Mouse (Mus musculus) heart, adult 18-20 months (tissue): ENCODE measurements around the gene Paqr8. TPM values are rescaled to one million over a fixed set of nuclear protein-coding genes. Genes with fewer than 3 reads are reported as not detected.
A peak's percentile ranks its signal among the peaks of the same experiment; 100 is the strongest.
"Not testable (repeated sequence)": the region's sequence is repeated elsewhere in the genome, so short reads cannot be mapped to it uniquely, and the experiment has no call there.

Experiments
- DNase-seq, 2 experiments: peaks; one replicate each; pipeline ENCODE4 v3.0.0; 2021 to 2022; ENCODE audit warnings: mixed read lengths in 1 of 2
- total RNA-seq, 2 experiments: library from RNA; stranded (reverse); gene quantifications; 2 replicates each; pipeline ENCODE4 v1.2.3; 2021

Gene Paqr8
- total RNA-seq, 2 experiments from 2014 or later, result 0.79 to 1.4 TPM

GRCm38 (mm10) chr1:20912115-20912514, 21.7 kb downstream of the Paqr8 start:
- no peak for DNase-seq

- no peak for DNase-seq
These were observed 22.2 kb downstream of the Paqr8 start for GRCm38 (mm10) chr1:20912527-20913171.

DNA sequence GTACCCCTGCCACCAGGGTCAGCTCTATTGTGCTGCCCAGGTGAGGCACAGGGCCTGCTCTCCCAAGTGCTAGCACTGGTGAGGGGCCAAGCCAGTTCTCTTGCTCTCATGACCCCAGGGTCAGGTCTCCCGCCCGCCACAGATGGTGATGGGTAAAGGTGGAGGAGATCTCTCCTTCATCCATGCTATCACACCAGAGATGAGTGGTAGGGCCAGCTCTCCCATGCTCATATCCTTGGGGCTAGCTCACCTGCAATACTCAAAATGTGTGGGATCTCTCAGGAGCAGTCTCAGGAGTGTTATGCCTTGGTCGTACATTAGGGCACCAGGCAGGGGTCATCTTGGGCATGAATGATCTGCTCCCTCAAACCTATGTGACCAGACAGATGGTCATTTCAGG, 24.4 kb downstream of the Paqr8 start:
- no peak for DNase-seq

- DNase-seq, result no peak
These were observed 25.2 kb downstream of the Paqr8 start for GRCm38 (mm10) chr1:20915608-20916007.

- DNase-seq, result no peak
These were observed 27.2 kb downstream of the Paqr8 start for GRCm38 (mm10) chr1:20917496-20918050.

DNA sequence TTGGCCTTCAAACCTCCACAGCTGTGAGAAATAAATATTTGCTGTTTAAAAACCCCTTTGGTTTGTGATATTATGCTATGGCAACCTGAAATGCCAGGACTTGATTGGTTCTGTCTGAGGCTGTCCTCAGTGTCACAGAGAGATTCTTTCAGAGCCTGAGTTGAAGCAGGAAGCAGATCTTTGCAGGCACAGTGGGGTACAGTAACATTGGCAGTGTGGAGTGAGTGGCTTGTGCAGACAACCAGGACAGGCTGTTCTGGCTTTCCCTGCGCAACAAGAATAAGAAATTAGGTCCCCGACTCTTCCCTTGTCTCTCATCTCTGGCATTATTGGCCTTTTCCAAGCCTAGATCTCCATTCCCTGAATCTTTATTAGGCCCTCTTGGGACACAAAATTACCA, 29.3 kb downstream of the Paqr8 start:
- DNase-seq, result no peak

DNA sequence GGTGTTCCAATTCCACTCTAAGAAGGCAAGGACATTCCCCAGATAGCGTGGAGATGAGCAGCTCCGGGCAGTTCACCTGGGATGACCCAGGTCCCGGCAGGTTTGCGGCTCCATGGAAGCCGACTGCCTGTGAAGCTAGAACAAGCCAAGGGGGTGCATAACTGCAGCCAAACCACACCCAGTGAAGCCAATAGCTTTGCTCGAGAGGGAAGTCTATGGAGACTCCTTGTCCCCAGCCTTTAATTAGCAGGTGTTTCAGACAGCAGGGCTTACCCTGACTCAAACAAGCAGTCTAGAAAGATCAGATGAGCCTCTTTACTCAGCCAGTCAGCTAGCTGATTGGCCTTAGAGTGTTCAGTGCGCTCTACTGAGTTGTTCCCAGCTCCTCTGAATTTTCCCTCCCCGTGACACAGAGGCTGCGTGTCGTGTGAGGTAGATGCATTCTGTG, 30.7 kb downstream of the Paqr8 start:
- DNase-seq, result peak in 1 of 2 experiments; percentile 11

DNA sequence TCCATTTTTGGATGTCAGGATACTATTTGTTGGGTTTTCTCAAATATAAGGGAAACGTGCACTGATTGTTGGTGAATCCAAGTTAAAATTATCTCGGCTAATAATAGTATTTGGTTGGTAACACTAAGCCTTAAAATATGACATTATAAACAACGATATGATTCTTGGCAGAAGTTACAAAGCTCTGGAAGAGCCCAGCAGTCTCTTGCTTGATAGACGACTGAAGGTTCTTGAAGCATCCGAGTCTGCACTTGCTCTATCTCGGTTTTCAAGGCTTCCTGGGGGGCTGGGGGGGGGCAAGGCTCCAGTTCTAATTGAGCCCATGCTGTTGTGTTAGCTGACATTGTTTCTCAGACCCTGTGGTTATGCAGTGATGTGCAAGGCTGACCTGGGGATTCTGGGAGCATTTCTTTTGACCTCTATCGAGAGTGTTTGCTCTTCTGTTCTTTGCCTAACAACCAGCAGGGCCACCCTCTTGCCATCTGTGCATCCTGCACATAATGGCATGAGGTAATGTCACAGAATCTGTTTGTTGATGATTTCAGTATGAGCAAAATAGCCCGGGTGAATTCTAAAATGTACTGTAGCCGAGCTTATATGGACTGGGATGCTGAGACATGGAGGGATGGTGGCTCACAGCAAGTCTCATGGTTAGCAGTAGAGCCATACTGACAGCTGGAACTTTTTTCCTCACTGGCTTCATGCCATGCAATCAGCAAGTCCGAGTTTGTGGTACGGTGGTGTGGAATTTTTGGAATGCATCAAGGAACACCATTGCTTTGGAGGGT, 32.4 kb downstream of the Paqr8 start:
- DNase-seq, result peak; percentile 31 to 45

- not testable (repeated sequence) for DNase-seq
These were observed 34.9 kb downstream of the Paqr8 start for GRCm38 (mm10) chr1:20925324-20925723.

DNA sequence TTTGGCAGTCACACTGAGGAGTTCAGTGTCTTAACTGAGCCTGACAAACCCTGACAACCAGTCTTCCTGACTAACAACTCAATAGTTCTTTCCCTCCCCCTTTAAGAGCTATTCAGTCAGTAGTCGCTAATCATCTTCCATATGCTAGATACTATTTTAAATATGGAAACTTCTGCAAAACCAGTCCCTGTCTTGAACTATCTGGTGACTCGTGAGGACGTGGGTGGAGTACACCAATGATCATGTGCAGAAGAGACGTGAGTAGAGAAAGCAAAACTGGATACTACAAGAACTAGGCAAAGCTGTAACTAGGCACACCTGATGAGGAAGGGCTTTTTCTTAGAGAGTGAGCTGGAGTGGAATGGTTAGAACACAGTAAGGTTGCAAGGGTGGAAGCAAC, 35.5 kb downstream of the Paqr8 start:
- no peak for DNase-seq

DNA sequence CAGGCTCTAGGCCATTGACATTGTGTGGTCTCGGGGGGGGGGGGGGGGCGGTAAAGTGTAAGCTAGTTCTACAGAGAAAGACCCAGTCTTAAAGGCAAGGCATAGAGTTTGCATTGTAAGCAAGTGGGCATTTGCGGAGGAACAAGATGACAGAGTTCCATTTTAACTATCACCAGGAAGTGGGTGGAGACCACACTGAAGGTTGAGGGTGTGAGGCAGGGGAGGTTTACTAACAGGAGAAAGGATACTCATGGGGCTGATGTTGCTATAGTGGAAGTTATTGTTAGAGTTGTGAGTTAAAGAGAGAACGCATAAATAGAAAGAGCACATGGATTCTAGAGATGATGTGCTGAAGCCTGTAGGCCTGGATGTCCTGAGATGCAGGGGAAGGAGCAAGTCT, 36.0 kb downstream of the Paqr8 start:
- DNase-seq, result no peak

DNA sequence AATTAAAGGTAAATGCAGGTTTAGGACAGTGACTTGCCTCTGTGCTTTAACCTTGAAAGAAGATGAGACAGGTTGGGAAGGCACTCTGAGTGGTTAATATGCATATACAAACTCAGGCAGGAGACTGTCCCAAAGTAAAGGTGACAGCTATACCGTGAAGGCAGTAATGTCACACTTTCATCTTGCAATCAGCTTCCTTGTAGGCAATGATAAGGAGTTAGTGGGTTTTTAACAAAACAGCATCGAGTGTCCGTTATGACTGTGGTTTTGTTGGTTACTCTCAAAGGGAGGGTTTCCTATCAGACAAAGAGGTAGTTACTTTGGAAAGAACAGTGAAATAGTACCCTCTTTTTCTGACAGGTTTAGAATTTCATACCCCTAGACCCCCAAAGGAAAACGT, 38.1 kb downstream of the Paqr8 start:
- no peak for DNase-seq

DNA sequence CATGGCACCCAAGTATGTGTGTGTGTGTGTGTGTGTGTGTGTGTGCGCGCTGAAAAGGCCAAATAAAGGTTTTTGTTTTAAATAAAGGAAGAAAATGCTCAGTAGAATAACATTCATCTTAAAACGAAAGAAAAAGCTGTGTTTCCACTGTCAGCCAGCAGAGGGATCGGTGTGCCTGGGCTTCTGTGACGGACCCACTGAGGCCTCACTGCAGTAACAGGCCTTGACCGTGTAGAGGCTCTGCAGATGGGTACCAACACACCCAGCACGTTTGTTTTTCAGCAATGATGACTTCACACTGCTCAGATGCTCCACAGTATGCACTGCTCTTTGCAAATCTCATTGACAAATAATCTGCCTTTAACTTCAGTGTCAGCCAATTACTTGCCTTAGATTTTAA, 43.1 kb downstream of the Paqr8 start:
- DNase-seq, result peak; percentile 47 to 74

- DNase-seq, result peak; percentile 70 to 73
These were observed 44.7 kb downstream of the Paqr8 start for GRCm38 (mm10) chr1:20935106-20935505.

DNA sequence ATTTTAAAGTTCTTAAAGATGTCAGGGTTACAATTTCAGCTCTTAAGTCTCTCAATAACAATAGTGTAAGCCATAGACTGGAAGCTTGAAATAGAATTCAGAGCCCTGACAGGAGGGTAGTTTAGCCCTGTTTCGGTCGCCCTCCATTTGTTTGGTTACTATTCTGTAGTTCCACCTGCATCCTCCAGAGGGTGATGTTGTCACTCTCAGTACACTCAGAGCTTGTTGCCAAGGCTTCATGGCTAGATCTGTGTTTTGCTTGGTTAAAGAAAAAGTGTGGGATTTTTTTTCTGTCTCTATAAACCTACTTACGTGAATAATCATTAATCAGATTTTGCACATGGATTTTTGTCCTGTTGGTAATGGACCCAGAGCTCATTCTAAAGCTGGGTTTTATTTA, 48.6 kb downstream of the Paqr8 start:
- DNase-seq, result peak; percentile 61 to 81

- DNase-seq, result peak; percentile 69 to 73
These were observed 49.7 kb downstream of the Paqr8 start for GRCm38 (mm10) chr1:20940151-20940550.

GRCm38 (mm10) chr1:20941322-20941721, 50.9 kb downstream of the Paqr8 start:
- no peak for DNase-seq

DNA sequence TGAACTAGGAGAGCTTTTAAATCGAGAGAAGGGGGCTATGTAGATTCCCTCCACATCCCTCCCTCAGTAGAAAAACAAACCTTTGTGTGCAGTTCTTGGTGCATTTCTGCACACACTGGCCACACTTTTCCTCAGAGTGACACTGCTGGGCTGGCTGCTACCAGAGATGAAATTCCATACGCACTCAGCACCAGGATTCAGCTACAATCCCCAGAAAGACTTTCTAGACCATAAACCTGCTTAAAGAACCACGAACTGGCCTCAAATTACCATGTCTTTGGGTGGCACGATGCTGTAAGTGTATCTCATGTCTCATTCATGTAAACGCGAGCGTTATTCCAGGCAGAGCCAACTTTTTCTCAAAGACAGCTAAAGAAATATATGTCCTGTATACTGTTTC, 51.5 kb downstream of the Paqr8 start:
- DNase-seq, result no peak

GRCm38 (mm10) chr1:20943016-20943415, 52.6 kb downstream of the Paqr8 start:
- no peak for DNase-seq

- DNase-seq, result peak; percentile 93 to 95
These were observed 60.9 kb downstream of the Paqr8 start, which contains the start of gene Efhc1 for GRCm38 (mm10) chr1:20951300-20951763. TSS of gene Efhc1 (plus strand) at chr1:20951626.

DNA sequence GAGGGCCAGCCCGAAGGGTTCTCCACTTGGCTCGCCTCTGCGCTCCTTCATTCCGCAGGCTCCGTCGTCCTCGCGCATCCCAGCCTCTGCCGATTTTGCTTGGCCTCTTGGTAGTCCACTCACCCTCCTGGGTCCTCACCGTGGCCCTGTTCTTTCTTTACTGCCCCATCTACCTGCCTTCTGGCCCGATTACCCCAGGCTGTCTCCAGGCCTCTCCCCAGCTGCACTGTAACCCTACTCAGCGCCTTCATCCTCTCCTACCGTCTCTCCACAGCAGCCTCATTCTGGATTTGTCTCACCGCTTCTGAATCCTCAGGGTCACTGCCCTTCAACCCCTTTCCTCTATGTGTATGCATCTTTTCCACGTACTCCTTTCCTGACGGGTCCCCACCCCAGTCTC, 61.4 kb downstream of the Paqr8 start:
- no peak for DNase-seq

DNA sequence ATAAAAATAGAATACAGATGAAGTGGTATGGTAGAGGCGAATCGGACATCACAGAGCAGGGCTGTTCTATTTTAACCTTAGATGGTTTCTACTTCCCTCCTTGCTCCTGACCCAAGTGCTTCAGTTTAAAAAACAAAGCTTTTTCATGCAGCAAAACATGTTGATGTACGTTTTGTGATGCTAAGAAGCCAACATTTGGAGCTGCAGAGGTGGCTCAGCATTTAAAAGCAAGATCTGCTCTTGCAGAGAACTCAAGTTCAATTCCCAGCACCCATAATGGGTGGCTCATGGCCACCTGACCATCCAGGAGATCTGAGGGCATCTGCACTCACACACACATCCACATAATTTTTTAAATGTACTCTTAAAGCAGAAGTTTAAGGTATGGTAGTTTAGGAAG, 64.5 kb downstream of the Paqr8 start:
- DNase-seq, result no peak

GRCm38 (mm10) chr1:20969642-20970041, 79.2 kb downstream of the Paqr8 start:
- DNase-seq, result no peak
